Mouse (Mus musculus) kidney, adult 11 months (tissue): ENCODE measurements at regions not wholly inside any gene's neighbourhood (a gene's known extent, or its start where the extent isn't known, plus 50 kb on each side); places are given as distances from the start of the nearest gene placed in this dataset.

Experiments
- DNase-seq: peaks from one replicate; pipeline ENCODE4 v3.0.0; 2022

DNA sequence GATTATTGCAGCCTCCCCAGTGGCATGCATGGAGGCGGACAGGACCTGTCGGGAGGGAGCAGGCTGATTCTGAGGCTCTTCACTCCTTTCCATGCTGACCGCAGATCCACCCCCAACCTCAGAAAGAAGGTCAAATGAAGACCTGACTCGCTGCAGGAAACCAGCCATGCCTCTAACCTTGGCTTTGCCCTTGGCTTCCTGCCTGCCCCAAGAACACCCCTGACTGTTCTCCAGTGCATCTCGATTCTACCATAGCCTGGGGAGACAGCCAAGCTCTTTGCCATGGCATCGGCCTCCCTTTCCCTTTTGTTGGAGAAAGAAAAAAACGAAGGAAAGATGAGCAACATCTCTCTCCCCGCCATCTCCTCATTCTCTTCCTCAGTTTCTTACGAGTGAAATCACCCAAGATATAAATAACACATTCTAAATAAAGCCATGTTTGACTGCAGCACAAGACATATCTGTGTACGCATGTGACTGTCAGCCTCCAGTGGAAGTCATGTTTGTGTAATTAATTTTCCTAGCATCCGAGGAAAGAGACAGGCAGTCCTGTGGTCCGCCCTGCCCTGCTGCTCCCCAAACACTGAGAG, 102.4 kb upstream of the Sdk1 start:
- DNase-seq = no peak

DNA sequence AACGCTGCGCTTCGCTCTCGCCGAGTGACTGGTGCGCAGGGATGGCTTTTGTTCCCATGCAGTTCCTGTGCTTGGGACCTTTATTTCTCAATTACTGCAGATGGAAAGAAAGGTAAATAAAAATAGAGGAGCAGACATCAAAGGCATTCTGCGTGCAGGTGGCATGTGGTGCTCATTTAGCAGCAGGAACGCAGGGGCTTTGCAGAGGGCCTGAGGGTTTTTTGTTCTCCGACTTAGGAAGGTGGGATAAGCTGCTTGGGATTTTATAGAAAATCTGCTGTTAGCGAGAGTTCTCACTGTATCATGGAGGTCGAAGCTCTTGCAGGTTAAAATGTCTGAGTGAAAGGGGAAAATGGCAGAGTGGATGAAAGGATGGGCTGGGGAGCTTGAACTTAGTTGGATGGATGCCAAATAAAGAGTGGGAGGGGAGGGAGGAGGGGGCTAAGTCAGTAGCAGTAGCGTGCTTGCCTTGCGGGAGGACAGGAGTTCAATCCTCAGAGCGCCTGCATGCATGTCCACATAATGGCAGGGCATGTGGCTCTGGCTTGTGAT, 101.9 kb upstream of the Sdk1 start:
- DNase-seq = no peak

DNA sequence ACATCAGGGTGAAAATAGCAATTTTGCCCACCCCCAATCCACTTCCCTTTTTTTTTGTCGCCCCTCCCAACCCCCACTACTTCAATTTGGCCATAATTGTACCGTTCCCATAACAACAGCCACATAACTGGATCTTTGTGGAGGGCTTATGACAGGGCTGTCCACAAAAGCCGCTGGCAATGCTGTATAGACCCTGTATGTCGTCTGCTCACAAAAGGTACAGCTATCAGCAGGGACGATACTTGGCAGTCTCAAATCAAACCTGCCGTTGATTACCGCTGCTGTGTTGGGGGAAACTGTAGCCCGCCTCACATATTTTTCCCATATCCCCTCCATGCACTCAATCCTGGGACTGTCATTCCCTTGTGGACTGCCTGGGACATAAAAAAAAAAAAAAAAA, 80.9 kb upstream of the Sdk1 start:
- no peak for DNase-seq

DNA sequence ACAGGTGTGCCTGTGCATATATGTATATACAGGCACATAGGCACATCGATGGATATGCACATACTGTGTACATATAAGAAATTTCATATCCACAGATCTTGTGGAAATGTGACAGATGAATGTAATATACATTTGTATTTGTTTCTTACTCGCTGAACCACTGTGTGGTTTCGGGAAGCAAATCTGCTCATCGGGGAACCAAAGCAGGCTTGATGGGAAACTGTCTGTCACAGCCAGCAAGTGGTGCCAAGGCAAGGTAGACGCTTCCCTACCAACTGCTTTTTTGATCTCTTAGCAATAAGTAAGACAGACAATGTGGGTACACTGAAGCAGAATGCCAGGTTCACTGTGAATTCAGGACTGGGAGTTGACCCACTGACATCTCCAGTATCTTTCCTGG, 80.3 kb upstream of the Sdk1 start:
- no peak for DNase-seq

DNA sequence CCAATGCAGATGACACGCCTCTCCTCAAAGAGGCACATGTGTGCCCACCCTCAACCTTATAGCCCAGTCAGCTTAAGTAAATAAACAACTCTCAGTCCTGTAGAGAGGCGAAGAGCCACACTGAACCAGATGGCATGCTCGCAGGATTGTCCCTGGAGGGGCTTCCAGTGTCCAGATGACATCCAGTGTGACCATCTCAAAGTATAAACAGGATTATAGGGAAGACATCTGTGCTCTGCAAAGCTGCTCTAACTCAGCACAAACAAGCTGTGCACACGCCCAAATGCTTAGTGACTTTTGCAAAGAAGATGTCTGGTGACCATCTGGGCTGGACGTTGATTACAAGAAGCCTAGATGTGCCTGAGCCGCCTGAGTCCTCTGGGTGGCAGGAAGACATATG, 58.8 kb upstream of the Sdk1 start:
- DNase-seq = no peak

DNA sequence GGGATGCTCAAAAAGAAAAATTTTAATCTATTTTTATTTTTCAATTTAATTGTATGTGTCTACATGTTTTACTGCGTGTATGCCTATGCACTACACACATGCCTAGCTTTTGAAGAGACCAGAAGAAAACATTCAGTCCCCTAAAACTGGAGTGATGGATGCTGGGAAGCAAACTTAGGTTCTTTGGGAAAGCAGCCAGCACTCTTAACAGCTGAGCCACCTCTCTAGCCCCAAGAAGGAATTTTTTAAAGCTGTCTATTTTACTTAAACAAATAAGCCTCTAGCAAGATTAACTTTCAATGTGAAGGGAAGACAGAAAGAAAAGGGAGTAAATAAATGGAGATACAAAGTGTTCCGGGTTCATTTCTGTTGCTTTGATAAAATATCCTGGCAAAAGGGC, 52.3 kb upstream of the Sdk1 start:
- DNase-seq = no peak
